Mouse (Mus musculus): ENCODE data around the gene Rad51b. TPM values are rescaled to one million over a fixed set of nuclear protein-coding genes. Genes with fewer than 3 reads are reported as not detected.
A peak's percentile ranks its signal among the peaks of the same experiment; 100 is the strongest.

Rad51b gene
- polyA plus RNA-seq, 1 experiment from 2014 or later, result 6.6 TPM

DNA sequence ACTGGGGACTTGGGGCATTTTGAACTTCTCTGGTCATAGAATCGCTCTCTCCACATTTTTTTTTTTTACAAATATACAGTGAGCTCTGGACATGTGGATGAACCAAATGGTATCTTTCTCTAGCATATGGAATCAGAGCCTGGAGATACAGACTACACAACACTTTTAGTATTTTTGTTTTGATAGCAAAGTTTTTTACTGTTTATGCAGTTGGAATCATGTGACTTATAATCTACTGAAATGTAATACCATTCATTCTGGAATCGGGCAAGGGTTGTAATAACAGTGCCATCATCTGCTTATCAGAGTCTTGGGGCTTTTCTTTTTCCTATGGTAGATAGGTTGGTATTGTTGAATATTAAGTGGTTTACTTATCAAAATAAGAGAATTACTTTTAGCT lies 67.2 kb downstream of the Rad51b start:
- Histone ChIP-seq H3K27me3 (ENCODE audit: insufficient read depth, poor library complexity, severe bottlenecking) (no peaks in the 10 kb centered on the region), H3K4me1 (no peaks in the 10 kb centered on the region), H3K4me3 (no peak overlapping the region), H3K9me3 (no peaks in the 10 kb centered on the region), H3K27ac (no peak overlapping the region), H3K36me3 (no peaks in the 10 kb centered on the region)
- WGBS, result 85% methylated on average over 2 of the region's 2 CpGs
- DNase-seq (ENCODE audit: low spot score), result no peak

DNA sequence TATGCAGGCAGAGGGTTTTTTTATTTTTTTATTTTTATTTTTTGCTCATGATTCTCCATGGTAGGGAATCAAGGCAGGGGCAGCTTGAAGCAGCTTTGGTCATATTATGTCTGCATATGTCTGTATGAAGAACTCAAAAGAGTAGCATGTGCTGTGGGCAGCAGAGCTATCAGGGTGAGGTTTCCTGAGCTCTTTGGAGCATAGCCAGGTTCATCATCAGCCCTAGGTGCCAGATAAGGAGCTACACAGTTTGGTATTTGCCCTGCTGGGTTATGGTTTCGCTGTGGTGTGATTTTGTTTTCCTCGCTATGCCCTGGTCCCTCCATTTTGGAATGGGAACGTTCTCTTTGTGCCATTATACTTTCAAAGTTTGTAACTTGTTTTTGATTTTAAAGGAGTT lies 71.7 kb downstream of the Rad51b start:
- no peak overlapping the region for H3K4me3 ChIP-seq
- 54% methylated on average over 3 of the region's 3 CpGs for WGBS
- no peaks in the 10 kb centered on the region for H3K9me3 ChIP-seq
- H3K4me1 ChIP-seq, result no peaks in the 10 kb centered on the region
- no peak overlapping the region for H3K27ac ChIP-seq
- H3K36me3 ChIP-seq, result no peaks in the 10 kb centered on the region
- H3K27me3 ChIP-seq (ENCODE audit: insufficient read depth, poor library complexity, severe bottlenecking), result no peaks in the 10 kb centered on the region
- no peak for DNase-seq (ENCODE audit: low spot score)

DNA sequence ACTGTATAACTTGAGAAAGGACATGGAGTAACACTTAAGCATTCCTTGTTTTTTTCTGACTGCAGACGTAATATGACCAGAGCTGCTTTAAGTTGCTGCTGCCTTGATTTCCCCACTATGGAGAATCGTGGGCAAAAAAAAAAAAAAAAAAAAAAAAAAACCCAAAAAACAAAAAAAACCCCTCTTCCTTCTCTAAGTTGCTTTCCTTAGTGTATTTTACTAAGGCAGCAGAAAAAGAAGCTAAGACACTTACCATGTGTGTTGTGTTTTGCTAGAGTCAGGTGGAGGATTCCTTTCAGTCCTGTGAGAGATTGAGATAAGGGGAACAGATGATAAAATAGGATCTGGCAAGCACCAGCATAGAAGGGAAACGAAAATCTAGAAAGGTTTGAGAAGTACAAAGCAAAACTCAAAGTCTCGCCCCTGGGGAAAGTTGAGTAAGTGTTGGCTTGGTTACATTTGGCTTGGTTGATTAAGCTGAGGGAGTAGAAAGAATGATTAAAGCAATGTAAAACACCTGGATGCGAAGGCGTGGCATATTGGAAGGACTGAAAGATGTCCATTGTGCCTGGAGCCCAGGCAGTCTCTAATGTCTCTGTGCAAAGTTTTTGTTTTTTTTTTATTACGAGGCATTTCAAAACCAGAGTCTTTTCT lies 72.6 kb downstream of the Rad51b start:
- H3K4me1 ChIP-seq, result no peaks in the 10 kb centered on the region
- no peaks in the 10 kb centered on the region for H3K36me3 ChIP-seq
- no peaks in the 10 kb centered on the region for H3K9me3 ChIP-seq
- H3K27ac ChIP-seq, result no peak overlapping the region
- WGBS, result 71% methylated on average over 7 of the region's 7 CpGs
- no peaks in the 10 kb centered on the region for H3K27me3 ChIP-seq (ENCODE audit: insufficient read depth, poor library complexity, severe bottlenecking)
- H3K4me3 ChIP-seq, result no peak overlapping the region
- no peak for DNase-seq (ENCODE audit: low spot score)

DNA sequence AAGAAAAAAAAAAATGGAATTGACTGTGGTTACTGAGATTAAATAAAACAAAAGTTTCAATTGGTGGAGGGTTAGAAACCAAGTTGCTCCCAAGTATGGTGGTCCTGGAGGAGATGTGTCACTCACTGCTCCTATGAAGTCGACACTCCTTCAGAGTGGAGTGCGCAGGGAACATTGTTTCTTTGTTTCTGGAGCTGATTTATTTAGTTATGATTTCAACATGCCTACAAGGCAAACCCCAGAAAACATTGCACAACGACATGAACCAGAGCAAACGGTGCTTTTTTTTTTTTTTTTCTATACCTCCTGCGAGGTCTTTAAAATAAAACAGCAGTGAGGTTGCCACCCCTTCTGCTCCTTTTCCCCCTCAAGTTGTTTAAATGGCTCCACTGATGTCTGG lies 75.6 kb downstream of the Rad51b start:
- no peak for DNase-seq (ENCODE audit: low spot score)
- no peak overlapping the region for H3K4me3 ChIP-seq
- peaks cover under 1% of the 10 kb centered on the region; the same call in 1 of the 2 replicates for H3K4me1 ChIP-seq
- H3K27me3 ChIP-seq (ENCODE audit: insufficient read depth, poor library complexity, severe bottlenecking), result no peaks in the 10 kb centered on the region
- H3K36me3 ChIP-seq, result no peaks in the 10 kb centered on the region
- 76% methylated on average over 5 of the region's 5 CpGs for WGBS
- H3K27ac ChIP-seq, result no peak overlapping the region
- H3K9me3 ChIP-seq, result no peaks in the 10 kb centered on the region

DNA sequence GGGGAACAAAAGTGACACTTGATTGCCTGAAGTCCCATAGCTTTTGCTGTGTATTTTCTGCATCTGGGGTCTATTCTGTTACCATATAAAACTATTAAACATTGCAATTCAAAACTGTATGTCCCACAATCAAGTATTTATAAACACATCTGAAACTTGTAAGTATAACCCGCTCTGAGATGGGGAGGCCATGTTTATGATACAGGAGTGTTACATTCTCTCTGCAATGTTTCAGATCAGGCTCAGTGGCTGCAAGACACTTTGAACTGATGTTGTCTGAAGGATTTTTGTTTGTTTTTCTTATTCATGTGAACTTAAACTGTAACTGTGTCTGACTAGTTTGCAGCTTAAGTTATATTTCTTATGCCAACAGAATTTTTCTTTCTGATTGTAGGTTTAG lies 80.3 kb downstream of the Rad51b start:
- Histone ChIP-seq H3K9me3 (no peaks in the 10 kb centered on the region), H3K27ac (no peak overlapping the region), H3K4me3 (no peak overlapping the region), H3K4me1 (peaks cover 7% of the 10 kb centered on the region; the same call in 1 of the 2 replicates), H3K27me3 (ENCODE audit: insufficient read depth, poor library complexity, severe bottlenecking) (no peaks in the 10 kb centered on the region), H3K36me3 (no peaks in the 10 kb centered on the region)
- 78% methylated on average over 1 of the region's 1 CpGs for WGBS
- no peak for DNase-seq (ENCODE audit: low spot score)

DNA sequence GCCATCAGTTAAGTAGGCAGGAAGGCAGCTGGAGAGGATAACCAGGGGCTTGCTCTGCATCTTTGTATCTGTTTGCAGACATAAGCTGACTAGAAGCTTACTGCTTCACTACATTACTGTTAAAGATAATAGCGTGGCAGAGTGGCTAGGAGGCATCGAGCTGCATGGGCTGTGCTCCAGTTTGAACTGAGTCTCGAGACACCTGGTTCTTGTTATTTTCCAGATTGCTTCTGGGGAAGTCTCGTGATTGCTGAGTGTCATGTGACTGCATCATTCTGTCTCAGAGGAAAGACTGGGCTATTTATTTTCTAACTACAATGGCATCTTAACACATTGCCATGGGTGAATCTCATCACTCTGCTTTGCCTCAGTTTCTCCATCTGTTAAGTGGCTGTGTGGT lies 80.8 kb downstream of the Rad51b start:
- no peaks in the 10 kb centered on the region for H3K27me3 ChIP-seq (ENCODE audit: insufficient read depth, poor library complexity, severe bottlenecking)
- H3K27ac ChIP-seq, result no peak overlapping the region
- H3K36me3 ChIP-seq, result no peaks in the 10 kb centered on the region
- H3K4me1 ChIP-seq, result peaks cover 9% of the 10 kb centered on the region; the same call in 1 of the 2 replicates
- H3K4me3 ChIP-seq, result no peak overlapping the region
- no peak for DNase-seq (ENCODE audit: low spot score)
- no peaks in the 10 kb centered on the region for H3K9me3 ChIP-seq
- 18% methylated on average over 4 of the region's 4 CpGs for WGBS

DNA sequence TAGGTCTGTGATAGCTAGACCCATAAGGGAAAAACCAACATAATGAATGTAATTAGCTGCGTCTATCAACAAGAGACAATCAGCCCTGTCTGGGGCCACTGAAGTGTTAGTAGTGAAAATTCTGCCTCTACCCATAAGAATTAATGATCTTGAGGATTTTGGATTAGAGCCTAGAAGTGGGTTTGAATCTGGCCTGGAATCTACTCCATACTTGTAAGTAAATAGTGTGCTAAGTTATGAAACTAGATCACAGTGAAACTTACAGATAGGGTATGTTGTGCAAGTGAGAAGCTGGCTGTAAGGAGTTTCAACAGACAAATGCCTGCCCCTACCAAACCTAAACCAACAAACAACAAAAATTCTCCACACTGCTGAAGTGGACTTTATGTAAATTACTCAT lies 83.1 kb downstream of the Rad51b start:
- Histone ChIP-seq H3K27me3 (ENCODE audit: insufficient read depth, poor library complexity, severe bottlenecking) (no peaks in the 10 kb centered on the region), H3K9me3 (no peaks in the 10 kb centered on the region), H3K27ac (no peak overlapping the region), H3K4me1 (peaks cover 25% of the 10 kb centered on the region), H3K4me3 (no peak overlapping the region), H3K36me3 (no peaks in the 10 kb centered on the region)
- DNase-seq (ENCODE audit: low spot score), result no peak
- WGBS, result 80% methylated on average over 1 of the region's 1 CpGs

DNA sequence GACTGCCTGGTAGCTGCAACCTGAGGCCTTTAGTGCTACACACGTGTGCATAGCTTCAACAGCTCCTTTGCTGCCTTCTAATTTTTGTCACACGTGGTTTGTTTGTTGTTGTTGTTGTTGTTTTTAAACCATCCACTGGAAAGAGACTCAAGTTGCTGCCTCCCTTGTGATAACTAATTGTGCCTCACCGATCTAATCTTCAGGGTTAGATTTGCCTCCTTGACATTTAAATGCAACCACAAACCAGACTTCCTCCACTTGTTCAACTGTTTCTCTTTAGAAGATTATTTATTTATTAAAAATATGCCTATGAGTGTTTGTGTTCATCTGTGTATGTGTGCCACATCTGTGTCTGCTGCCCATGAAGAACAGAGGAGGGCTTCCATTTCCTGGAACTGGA lies 84.4 kb downstream of the Rad51b start:
- Histone ChIP-seq H3K27me3 (ENCODE audit: insufficient read depth, poor library complexity, severe bottlenecking) (no peaks in the 10 kb centered on the region), H3K27ac (no peak overlapping the region), H3K4me3 (no peak overlapping the region), H3K36me3 (no peaks in the 10 kb centered on the region), H3K4me1 (peaks cover 30% of the 10 kb centered on the region), H3K9me3 (no peaks in the 10 kb centered on the region)
- 54% methylated on average over 3 of the region's 3 CpGs for WGBS
- no peak for DNase-seq (ENCODE audit: low spot score)

DNA sequence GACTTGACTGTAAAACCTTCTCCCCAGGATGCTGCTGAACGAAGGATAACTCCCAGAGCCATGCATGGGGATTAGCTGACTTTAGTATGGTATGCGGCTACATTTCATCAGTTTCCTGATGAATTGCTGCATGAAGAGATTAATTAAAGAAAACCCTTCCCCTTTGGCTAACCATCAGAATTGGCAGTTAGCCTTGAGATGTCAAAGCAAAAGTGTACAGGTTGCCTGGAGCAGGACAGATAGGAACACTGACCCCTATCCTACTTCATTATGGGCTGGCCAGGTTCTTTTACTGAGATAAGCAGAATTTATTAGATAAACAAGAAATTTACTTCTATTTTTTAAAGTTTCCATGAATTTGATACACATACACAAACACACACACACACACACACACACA lies 85.3 kb downstream of the Rad51b start:
- H3K27me3 ChIP-seq (ENCODE audit: insufficient read depth, poor library complexity, severe bottlenecking), result no peaks in the 10 kb centered on the region
- no peak for DNase-seq (ENCODE audit: low spot score)
- no peak overlapping the region for H3K4me3 ChIP-seq
- 67% methylated on average over 2 of the region's 2 CpGs for WGBS
- H3K9me3 ChIP-seq, result no peaks in the 10 kb centered on the region
- no peak overlapping the region for H3K27ac ChIP-seq
- peaks cover 30% of the 10 kb centered on the region for H3K4me1 ChIP-seq
- H3K36me3 ChIP-seq, result no peaks in the 10 kb centered on the region

DNA sequence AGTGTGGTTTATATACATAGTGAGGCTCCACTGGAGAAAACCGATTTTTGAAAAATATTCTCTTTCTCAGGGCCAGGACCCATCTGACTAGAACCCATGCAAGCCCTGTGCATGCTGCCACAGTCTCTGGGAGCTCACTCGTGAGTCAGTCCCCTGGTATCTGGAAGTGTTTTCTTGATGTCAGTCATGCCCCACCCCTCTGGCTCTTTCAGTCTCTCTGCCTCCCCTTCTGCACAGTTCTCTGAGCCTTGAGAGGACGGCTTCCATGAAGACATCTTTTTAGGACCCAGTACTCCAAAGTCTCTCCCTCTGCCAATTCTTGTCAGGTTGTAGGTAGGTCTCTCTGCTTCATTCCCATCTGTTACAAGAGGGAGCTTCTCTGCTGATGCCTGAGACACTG lies 86.5 kb downstream of the Rad51b start:
- Histone ChIP-seq H3K9me3 (no peaks in the 10 kb centered on the region), H3K4me3 (no peak overlapping the region), H3K27ac (peak overlapping the region; percentile 18; the same call in 1 of the 2 replicates), H3K4me1 (peaks cover 33% of the 10 kb centered on the region), H3K36me3 (no peaks in the 10 kb centered on the region), H3K27me3 (ENCODE audit: insufficient read depth, poor library complexity, severe bottlenecking) (no peaks in the 10 kb centered on the region)
- no peak for DNase-seq (ENCODE audit: low spot score)
- WGBS, result 26% methylated on average over 3 of the region's 3 CpGs

DNA sequence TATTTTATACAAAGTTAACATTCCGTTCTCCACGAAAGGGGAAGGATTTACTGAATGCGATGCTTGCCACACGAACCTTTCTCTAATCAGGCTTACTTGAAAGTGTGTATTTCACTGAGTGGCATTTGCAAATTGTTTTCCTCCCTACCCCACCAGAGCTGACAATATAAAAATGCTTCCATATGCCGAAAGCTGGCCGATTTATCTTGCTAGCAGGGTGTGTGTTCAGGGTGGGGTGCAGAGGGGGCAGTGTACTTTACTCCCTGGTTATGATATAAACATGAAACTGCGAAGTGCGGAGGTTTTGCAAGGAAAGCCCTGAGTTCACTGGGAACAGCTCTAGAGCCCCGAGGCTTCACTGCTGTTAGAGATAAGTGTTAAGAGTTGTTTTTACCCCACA lies 87.7 kb downstream of the Rad51b start:
- H3K27ac ChIP-seq, result peak overlapping the region; percentile 69
- peaks cover 40% of the 10 kb centered on the region for H3K4me1 ChIP-seq
- no peak for DNase-seq (ENCODE audit: low spot score)
- H3K9me3 ChIP-seq, result no peaks in the 10 kb centered on the region
- H3K27me3 ChIP-seq (ENCODE audit: insufficient read depth, poor library complexity, severe bottlenecking), result no peaks in the 10 kb centered on the region
- WGBS, result 42% methylated on average over 9 of the region's 9 CpGs
- no peaks in the 10 kb centered on the region for H3K36me3 ChIP-seq
- H3K4me3 ChIP-seq, result no peak overlapping the region

DNA sequence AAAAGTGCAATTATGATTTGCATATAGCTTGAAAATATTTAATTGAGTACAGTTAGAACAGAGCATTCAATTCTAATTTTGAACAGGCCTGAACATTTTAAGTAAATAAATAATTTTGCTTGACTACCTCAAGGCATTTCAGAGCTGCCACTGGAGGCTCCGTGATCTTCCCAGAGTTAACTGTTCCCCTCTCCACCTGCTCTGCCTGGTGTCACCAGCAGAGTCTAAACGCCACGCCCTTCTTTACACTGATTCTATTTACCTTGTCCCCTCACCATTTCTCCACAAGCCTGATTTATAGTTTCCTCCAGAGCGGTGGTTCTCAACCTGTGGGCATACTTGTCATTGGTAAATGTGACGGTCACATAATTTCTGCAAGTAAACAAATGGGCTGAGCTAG lies 88.1 kb downstream of the Rad51b start:
- H3K4me3 ChIP-seq, result no peak overlapping the region
- peaks cover 42% of the 10 kb centered on the region for H3K4me1 ChIP-seq
- H3K9me3 ChIP-seq, result no peaks in the 10 kb centered on the region
- no peaks in the 10 kb centered on the region for H3K36me3 ChIP-seq
- no peak for DNase-seq (ENCODE audit: low spot score)
- no peaks in the 10 kb centered on the region for H3K27me3 ChIP-seq (ENCODE audit: insufficient read depth, poor library complexity, severe bottlenecking)
- H3K27ac ChIP-seq, result no peak overlapping the region
- WGBS, result 71% methylated on average over 5 of the region's 5 CpGs

DNA sequence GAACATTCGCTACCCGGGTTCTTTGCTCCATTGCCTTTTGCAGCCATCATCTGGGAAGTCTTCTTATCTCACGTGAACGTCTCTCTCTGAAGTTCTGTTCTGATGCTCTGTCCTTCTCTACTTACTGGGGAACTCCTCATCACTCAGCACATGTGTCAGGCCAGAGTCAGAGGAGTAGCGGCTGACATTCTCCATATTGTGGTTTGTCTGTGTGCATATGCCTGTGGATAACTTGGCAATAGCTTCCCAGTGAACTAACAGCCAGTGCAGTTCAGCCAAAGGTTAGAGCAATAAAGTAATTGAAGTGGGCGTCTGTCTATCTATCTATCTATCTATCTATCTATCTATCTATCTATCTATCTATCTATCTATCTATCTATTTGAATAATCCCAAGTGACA lies 90.8 kb downstream of the Rad51b start:
- WGBS, result 33% methylated on average over 6 of the region's 6 CpGs
- H3K27ac ChIP-seq, result 0 out of 2 replicates have a peak overlapping the region, but pooled peaks have one; percentile 2
- no peak for DNase-seq (ENCODE audit: low spot score)
- H3K36me3 ChIP-seq, result no peaks in the 10 kb centered on the region
- peaks cover 38% of the 10 kb centered on the region for H3K4me1 ChIP-seq
- no peaks in the 10 kb centered on the region for H3K27me3 ChIP-seq (ENCODE audit: insufficient read depth, poor library complexity, severe bottlenecking)
- no peaks in the 10 kb centered on the region for H3K9me3 ChIP-seq
- H3K4me3 ChIP-seq, result no peak overlapping the region

DNA sequence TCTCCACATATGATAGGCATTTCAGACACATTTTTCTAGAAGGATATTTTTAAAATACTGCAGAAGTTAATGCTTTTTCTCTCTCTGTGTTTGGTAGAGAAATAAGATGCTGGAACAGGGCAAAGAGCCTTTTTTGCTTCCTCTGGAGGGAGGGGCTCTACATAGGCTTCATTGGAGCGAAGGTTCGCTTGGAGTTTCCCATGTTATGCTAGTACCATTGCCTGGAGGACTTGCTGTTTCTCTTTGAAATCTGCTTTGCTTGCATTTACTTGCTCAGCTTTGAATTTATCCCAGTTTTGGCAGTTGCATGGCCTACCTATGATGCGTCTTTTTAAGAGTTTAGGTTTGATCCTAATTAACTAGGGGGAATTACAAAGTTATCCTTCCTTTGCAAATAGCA lies 92.2 kb downstream of the Rad51b start:
- Histone ChIP-seq H3K27me3 (ENCODE audit: insufficient read depth, poor library complexity, severe bottlenecking) (no peaks in the 10 kb centered on the region), H3K27ac (peak overlapping the region; percentile 74), H3K4me3 (no peak overlapping the region), H3K36me3 (no peaks in the 10 kb centered on the region), H3K4me1 (peaks cover 31% of the 10 kb centered on the region), H3K9me3 (no peaks in the 10 kb centered on the region)
- DNase-seq (ENCODE audit: low spot score), result no peak
- WGBS, result 83% methylated on average over 3 of the region's 3 CpGs
